Mouse (Mus musculus) forebrain, embryonic 12.5 days (tissue): ENCODE measurements around the gene Klhl23. TPM values are rescaled to one million over a fixed set of nuclear protein-coding genes. Genes with fewer than 3 reads are reported as not detected.
A peak's percentile ranks its signal among the peaks of the same experiment; 100 is the strongest.

Experiments used
- ATAC-seq: fragments of 200-750 bp; cut with Nextera tagmentation; 2 replicates; pipeline ENCODE4 v1.8.0; 2017; ENCODE audit warnings: moderate TSS enrichment; ENCODE audit not compliant: low FRiP score
- H3K27ac ChIP-seq: fragments of 300-500 bp; sonication (generic); 2 replicates; pipeline ENCODE4 v1.5.1; 2016; ENCODE audit warnings: mild to moderate bottlenecking
- H3K27me3 ChIP-seq: fragments of 300-500 bp; sonication (generic); 2 replicates; pipeline ENCODE4 v1.6.1; 2016; ENCODE audit warnings: mild to moderate bottlenecking
- H3K36me3 ChIP-seq: fragments of 300-500 bp; sonication (generic); replicated peaks from 2 replicates; pipeline ENCODE4 v1.6.1; 2016; ENCODE audit warnings: mild to moderate bottlenecking
- H3K4me1 ChIP-seq: fragments of 300-500 bp; sonication (generic); 2 replicates; pipeline ENCODE4 v1.6.1; 2016
- H3K4me2 ChIP-seq: fragments of 300-500 bp; sonication (generic); 2 replicates; pipeline ENCODE4 v1.6.1; 2016; ENCODE audit warnings: mild to moderate bottlenecking, moderate library complexity
- H3K4me3 ChIP-seq: fragments of 300-500 bp; sonication (generic); replicated peaks from 2 replicates; pipeline ENCODE4 v1.5.1; 2016; ENCODE audit warnings: mild to moderate bottlenecking
- H3K9ac ChIP-seq: fragments of 300-500 bp; sonication (generic); 2 replicates; pipeline ENCODE4 v1.6.1; 2016; ENCODE audit warnings: mild to moderate bottlenecking
- H3K9me3 ChIP-seq: fragments of 300-500 bp; sonication (generic); 2 replicates; pipeline ENCODE4 v1.6.1; 2016
- WGBS: fragments of 180-500 bp; shearing (Covaris S2); methylation state at CpG from one replicate; pipeline ENCODE4 v1.1.7; 2016; 5-methylcytosine and 5-hydroxymethylcytosine counted together
- polyA plus RNA-seq: library from polyadenylated mRNA; unstranded; fragments of >200 nt; fragmentation: Nextera tagmentation; extraction: Ambion mirVana; gene quantifications from 2 replicates; pipeline ENCODE4 v1.2.1, GENCODE M21; 2016

Klhl23 gene
- polyA plus RNA-seq, 1 experiment from 2014 or later = 47.9 TPM

DNA sequence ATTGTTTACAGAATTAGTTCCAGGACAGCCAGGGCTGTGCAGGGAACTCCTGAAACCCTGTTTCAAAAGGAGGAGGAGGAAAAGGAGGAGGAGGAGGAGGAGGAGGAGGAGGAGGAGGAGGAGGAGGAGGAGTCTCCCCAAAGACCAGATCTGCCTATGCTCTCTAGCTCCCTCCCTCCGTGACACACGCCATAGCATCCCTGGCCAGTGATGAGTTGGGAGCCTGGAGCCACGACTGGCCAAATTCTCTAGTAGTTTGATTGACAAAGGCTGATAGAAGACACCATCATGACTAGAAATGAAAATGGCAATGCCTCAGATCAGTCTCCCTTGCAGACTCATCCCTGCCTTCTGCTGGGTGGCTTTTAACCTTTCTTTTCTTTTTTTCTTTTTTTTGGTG, 16.3 kb downstream of the Klhl23 start:
- WGBS = 43% methylated on average over 3 of the region's 3 CpGs
- no peaks in the 10 kb centered on the region for H3K9me3 ChIP-seq
- peaks cover 3% of the 10 kb centered on the region; the same call in 1 of the 2 replicates for H3K4me1 ChIP-seq
- H3K27ac ChIP-seq = no peak overlapping the region
- H3K4me3 ChIP-seq = no peak overlapping the region
- no peak overlapping the region for H3K9ac ChIP-seq
- ATAC-seq = no peak
- no peaks in the 10 kb centered on the region for H3K27me3 ChIP-seq
- H3K4me2 ChIP-seq = no peak overlapping the region
- peaks cover 26% of the 10 kb centered on the region for H3K36me3 ChIP-seq

DNA sequence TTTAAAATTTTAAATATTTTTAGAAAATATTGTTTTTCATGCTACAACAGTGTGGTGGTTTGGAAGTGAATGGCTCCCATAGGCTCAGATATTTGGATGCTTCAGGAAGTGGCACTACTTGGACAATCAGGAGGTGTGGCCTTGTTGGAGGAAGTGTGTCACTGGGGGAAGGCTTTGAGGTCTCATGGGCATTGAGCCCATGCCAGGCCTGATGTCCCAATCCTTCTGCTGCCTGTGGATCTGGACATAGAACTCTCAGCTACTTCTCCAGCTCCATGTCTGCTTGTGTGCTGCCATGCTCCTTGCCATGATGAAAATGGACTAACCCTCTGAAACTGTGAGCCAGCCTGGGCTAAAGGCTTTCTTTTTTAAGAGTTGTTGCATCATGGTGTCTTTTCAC, 17.0 kb downstream of the Klhl23 start:
- no peak for ATAC-seq
- peaks cover 18% of the 10 kb centered on the region for H3K36me3 ChIP-seq
- H3K27me3 ChIP-seq = no peaks in the 10 kb centered on the region
- no peak overlapping the region for H3K4me3 ChIP-seq
- H3K4me2 ChIP-seq = no peak overlapping the region
- no peak overlapping the region for H3K27ac ChIP-seq
- H3K4me1 ChIP-seq = peaks cover 3% of the 10 kb centered on the region; the same call in 1 of the 2 replicates
- H3K9ac ChIP-seq = no peak overlapping the region
- H3K9me3 ChIP-seq = no peaks in the 10 kb centered on the region

DNA sequence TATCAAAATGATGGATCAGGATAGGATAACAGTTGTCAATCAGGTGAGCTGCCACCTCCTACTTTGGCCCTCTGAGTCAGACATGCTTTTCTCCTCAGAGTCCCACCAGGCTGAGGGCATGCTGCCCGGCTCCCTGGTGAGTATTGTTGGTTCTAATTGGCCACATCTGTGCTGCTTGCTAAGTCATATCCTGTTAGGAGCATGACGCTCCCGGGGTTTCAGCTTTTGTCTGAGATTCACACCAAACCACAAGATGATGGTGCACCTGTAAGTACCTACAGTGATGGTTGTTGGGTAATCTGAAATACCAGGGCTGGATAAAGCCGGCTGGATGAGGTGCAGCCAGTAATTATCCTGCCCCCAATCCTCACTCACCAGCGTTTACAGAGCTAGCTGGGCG, 18.5 kb downstream of the Klhl23 start:
- Histone ChIP-seq H3K36me3 (peaks cover 6% of the 10 kb centered on the region; the same call in 1 of the 2 replicates), H3K4me1 (peaks cover 3% of the 10 kb centered on the region; the same call in 1 of the 2 replicates), H3K4me3 (no peak overlapping the region), H3K9ac (no peak overlapping the region), H3K9me3 (no peaks in the 10 kb centered on the region), H3K27me3 (no peaks in the 10 kb centered on the region), H3K27ac (no peak overlapping the region), H3K4me2 (no peak overlapping the region)
- no peak for ATAC-seq
- WGBS = 30% methylated on average over 6 of the region's 6 CpGs

DNA sequence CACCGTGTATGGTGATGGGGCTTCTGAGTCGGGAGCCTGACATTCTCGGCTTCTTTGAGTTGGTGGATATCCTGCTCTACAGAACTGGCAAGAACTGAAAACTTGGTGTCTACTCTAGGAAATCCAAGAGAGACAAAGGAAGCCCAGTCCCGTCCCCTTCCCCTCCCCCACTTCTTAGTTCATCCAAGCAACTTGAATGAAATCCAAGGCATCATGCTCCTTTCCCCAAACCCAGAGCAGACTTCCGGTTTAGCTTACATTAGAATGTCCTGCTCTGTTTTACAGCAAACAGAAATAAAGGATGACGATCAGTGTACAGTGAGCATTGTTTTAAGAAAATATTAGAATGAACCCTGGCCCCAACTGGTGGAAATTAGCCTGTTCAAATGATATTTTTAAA, 27.5 kb downstream of the Klhl23 start:
- Histone ChIP-seq H3K27ac (no peak overlapping the region), H3K27me3 (no peaks in the 10 kb centered on the region), H3K4me2 (no peak overlapping the region), H3K9ac (no peak overlapping the region), H3K36me3 (no peaks in the 10 kb centered on the region), H3K4me1 (no peaks in the 10 kb centered on the region), H3K9me3 (no peaks in the 10 kb centered on the region), H3K4me3 (no peak overlapping the region)
- no peak for ATAC-seq
- 74% methylated on average over 6 of the region's 6 CpGs for WGBS

DNA sequence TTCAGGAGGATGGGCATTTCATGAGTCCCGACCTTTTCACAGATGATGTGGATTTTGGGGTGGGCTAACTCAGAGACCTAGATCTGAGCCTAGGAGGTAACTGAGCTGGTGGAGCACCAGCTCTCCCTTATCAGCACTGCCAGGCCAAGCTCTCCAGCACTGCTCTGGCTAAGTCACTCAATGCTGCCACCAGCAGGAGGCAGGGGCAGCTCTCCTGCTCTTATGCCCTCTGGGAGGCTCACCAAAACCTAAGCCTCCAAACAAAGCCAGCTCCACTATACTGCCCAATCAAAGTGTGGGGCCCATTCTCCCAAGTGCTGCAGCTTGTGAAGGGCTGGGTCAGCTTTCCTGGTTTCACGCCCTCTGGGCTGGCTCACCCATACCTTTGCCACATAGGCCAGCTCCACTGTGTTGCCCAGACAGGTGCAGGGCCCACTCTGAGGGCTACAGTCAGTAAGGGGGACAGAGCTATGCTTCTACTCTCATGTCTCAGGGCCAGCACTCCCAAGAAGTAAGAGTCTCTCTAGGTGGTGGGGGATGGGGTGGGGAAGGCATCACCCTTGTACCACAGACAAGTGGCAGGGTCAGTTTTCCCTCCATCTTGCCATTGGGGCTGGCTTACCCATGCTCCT, 29.8 kb downstream of the Klhl23 start:
- Histone ChIP-seq H3K27me3 (no peaks in the 10 kb centered on the region), H3K4me3 (no peak overlapping the region), H3K4me1 (no peaks in the 10 kb centered on the region), H3K9ac (no peak overlapping the region), H3K27ac (no peak overlapping the region), H3K36me3 (no peaks in the 10 kb centered on the region), H3K4me2 (no peak overlapping the region), H3K9me3 (no peaks in the 10 kb centered on the region)
- WGBS = 59% methylated on average over 2 of the region's 2 CpGs
- no peak for ATAC-seq

DNA sequence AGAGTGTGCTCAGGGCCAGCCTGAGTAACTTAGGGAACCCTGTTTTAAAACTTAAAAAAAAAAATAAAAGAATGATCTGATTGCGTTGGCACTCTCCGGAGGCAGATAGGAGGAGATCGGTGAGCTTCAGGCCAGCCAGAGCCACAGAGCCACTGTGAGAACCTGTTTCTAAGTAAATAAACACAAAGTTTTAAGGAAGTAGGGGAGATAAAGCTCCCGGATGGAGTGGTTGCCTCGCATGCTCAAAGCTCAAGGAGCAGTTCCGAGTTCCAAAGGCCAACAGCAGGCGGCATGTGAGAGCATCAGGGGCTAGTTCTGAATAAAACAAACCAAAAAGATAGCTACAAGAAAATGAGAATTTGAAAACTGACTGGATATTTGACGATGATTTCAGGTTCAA, 34.6 kb downstream of the Klhl23 start:
- Histone ChIP-seq H3K27ac (no peak overlapping the region), H3K36me3 (no peaks in the 10 kb centered on the region), H3K4me3 (no peak overlapping the region), H3K4me2 (no peak overlapping the region), H3K9me3 (no peaks in the 10 kb centered on the region), H3K4me1 (no peaks in the 10 kb centered on the region), H3K27me3 (no peaks in the 10 kb centered on the region), H3K9ac (no peak overlapping the region)
- 75% methylated on average over 8 of the region's 8 CpGs for WGBS
- no peak for ATAC-seq

DNA sequence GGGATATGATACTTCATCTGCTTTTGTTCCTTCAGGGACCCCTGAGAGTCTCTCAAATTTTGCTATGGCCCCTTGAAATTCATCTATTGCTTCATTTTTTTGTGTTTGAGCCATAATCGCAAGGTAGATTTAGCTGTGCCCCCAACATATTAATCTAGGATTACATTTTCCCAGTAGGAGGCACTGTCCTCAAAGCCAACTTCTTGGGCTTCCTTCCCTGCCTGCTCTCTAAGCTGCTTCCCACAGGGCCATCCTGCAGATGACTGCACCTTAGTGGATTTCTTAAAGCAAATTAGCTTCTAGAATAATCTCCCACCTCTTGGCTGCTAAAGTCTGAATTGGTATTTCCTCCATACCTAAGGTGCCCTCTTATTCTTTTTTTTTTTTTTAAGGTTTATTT, 36.1 kb downstream of the Klhl23 start:
- no peak overlapping the region for H3K27ac ChIP-seq
- H3K27me3 ChIP-seq = no peaks in the 10 kb centered on the region
- no peak overlapping the region for H3K9ac ChIP-seq
- no peak overlapping the region for H3K4me2 ChIP-seq
- no peak overlapping the region for H3K4me3 ChIP-seq
- ATAC-seq = no peak
- H3K4me1 ChIP-seq = peaks cover 7% of the 10 kb centered on the region
- 59% methylated on average over 1 of the region's 1 CpGs for WGBS
- H3K36me3 ChIP-seq = no peaks in the 10 kb centered on the region
- H3K9me3 ChIP-seq = no peaks in the 10 kb centered on the region

DNA sequence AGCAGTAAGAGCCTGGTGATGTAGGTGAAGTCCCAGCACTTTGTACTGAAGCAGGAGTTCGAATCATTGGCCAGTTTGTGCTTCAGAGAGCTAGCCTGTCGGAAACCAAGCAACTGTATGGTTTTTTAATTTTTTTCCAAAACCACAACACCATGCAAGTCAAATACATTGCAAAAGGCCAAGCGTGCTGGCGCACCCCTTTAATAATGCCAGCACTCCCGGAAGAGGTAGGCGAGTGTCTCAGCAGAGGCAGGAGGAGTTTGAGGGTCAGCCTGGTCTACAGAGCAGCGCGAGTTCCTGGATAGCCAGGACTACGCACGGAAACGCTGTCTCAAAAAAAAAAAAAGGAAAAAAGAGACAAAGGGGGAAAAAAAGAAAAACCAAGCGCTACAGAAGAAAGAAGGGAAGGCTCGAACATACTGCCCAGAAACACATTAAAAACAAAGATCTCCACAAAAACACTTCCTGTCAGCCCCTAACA, 39.3 kb downstream of the Klhl23 start:
- Histone ChIP-seq H3K36me3 (peaks cover 3% of the 10 kb centered on the region; the same call in 1 of the 2 replicates), H3K9ac (peak overlapping the region; percentile 99), H3K9me3 (no peaks in the 10 kb centered on the region), H3K27me3 (no peaks in the 10 kb centered on the region), H3K4me2 (peak overlapping the region; percentile 80), H3K4me3 (peak overlapping the region; percentile 99), H3K27ac (peak overlapping the region; percentile 90), H3K4me1 (peaks cover 23% of the 10 kb centered on the region)
- 16% methylated on average over 13 of the region's 13 CpGs for whole genome bisulfite sequencing
- peak; percentile 76 for ATAC-seq

DNA sequence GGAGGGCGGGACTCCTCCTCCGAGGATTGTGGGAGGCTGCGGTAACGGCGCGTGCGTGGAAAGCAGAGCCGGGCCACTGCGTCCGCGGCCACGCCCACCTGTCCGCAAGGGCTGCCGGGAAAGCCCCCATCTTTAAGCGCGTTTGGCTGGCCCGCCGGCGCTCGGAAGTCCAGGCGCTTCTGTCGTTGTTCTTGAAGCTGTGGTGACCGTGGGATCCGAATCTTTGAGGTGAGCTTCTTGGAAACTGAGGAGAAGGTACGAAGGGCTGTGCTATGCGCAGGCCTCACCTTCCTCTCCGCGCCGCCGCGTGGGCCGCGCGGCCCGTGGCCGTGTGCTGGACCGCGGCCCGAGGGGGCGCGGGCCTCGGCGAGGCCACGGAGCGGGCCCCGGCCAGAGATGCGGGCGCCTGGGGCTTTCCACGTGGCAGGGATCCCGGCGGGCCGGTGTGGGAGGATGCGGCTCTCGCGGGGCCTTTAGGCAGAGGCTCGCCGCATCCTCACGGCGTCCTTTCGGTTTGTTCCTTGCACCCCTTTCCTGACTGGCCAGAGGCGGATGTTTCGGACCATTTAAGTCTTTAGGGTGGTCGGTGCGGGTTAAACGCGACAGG, 39.8 kb downstream of the Klhl23 start, which contains the start of gene Ssb:
Gene Ssb, plus strand, starts transcription at position 78 of the 607 bp plus-strand sequence.
- Histone ChIP-seq H3K4me2 (peak within 1 kb of the TSS; percentile 80), H3K9ac (peak within 1 kb of the TSS; percentile 99), H3K4me1 (peaks cover 23% of the 10 kb centered on the region), H3K27me3 (no peaks in the 10 kb centered on the region), H3K27ac (peak within 1 kb of the TSS; percentile 90), H3K4me3 (peak within 1 kb of the TSS; percentile 99), H3K9me3 (no peaks in the 10 kb centered on the region), H3K36me3 (peaks cover 7% of the 10 kb centered on the region)
- under 1% methylated on average over 66 of the region's 66 CpGs for WGBS
- peak; percentile 97 for ATAC-seq

DNA sequence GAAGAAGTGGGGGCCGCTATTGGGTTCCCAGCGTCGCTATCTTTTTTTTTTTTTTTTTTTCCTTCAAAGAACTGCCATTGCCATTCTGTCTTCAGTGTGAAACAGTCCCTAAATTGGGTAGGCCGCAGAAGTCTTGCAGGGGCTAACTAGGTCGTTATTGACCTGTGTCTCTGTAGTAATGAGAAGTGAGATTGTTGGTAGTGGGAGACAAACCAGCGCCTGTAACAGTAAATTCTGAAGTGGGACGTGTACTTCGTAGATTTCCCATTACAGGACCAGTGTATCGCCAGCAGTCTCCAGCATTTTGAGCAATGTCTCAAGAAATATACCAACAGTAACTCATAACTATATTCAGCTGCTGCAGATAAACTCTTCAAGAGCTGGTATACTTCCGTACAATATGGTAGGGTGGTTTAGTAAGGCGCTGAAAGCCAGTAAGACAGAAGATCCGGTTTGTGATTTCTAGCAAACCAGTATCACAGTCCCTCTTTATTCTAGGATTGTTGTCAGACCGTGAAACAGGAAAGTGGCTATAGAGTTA, 40.4 kb downstream of the Klhl23 start:
- no peaks in the 10 kb centered on the region for H3K9me3 ChIP-seq
- H3K36me3 ChIP-seq = peaks cover 11% of the 10 kb centered on the region
- H3K27me3 ChIP-seq = no peaks in the 10 kb centered on the region
- H3K4me3 ChIP-seq = peak overlapping the region; percentile 99
- 6% methylated on average over 12 of the region's 13 CpGs for WGBS
- ATAC-seq = no peak
- H3K9ac ChIP-seq = peak overlapping the region; percentile 99
- H3K4me2 ChIP-seq = peak overlapping the region; percentile 80
- no peak overlapping the region; the same call in 1 of the 2 replicates for H3K27ac ChIP-seq
- peaks cover 23% of the 10 kb centered on the region for H3K4me1 ChIP-seq

DNA sequence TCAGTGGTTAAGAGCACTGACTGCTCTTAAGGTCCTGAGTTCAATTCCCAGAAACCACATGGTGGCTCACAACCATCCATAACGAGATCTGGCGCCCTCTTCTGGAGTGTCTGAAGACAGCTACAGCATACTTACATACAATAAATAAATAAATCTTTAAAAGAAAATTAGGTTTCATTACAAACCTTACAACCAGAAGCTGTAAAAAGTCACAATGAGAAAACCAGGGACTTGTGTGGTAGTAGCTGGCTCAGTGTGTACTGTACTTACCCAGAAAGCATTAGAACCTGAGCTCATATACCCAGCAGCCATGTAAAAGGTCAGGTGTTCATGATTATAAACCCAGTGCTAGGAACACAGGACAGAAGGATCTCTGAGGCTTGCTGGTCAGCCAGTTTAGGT, 62.2 kb downstream of the Klhl23 start:
- no peak for ATAC-seq
- no peaks in the 10 kb centered on the region; the same call in 1 of the 2 replicates for H3K36me3 ChIP-seq
- H3K27ac ChIP-seq = no peak overlapping the region
- H3K9ac ChIP-seq = no peak overlapping the region
- H3K4me1 ChIP-seq = peaks cover 12% of the 10 kb centered on the region
- 66% methylated on average over 2 of the region's 2 CpGs for WGBS
- 0 out of 2 replicates have a peak overlapping the region, but pooled peaks have one; percentile 70 for H3K4me2 ChIP-seq
- no peaks in the 10 kb centered on the region for H3K27me3 ChIP-seq
- no peaks in the 10 kb centered on the region for H3K9me3 ChIP-seq
- no peak overlapping the region for H3K4me3 ChIP-seq

DNA sequence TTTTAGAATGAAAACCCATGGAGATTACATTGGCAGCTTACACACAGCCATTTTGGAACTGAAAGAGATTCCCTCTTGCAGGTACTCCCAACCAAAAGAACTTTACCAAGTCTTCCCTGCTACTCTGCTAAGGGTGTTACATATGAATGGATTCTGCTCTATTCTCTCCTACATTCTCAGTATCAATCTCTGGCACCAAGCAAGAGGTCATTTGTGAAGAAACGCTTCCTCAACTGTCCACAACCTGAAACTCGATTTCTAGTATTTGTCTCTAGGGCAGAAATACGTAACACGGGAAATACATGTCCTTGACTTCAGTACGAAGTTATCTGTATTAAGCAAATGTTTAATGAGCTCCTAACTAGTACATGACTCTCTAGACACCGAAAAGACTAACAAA, 62.8 kb downstream of the Klhl23 start:
- no peaks in the 10 kb centered on the region for H3K27me3 ChIP-seq
- H3K4me3 ChIP-seq = peak overlapping the region; percentile 61
- H3K4me2 ChIP-seq = peak overlapping the region; percentile 70
- ATAC-seq = no peak
- no peaks in the 10 kb centered on the region; the same call in 1 of the 2 replicates for H3K36me3 ChIP-seq
- H3K9me3 ChIP-seq = no peaks in the 10 kb centered on the region
- 66% methylated on average over 6 of the region's 6 CpGs for WGBS
- H3K9ac ChIP-seq = 0 out of 2 replicates have a peak overlapping the region, but pooled peaks have one; percentile 74
- peaks cover 12% of the 10 kb centered on the region for H3K4me1 ChIP-seq
- H3K27ac ChIP-seq = no peak overlapping the region
